Mouse (Mus musculus): Measurements from ENCODE around the gene Wdr60. TPM values are rescaled to one million over a fixed set of nuclear protein-coding genes. Genes with fewer than 3 reads are reported as not detected.
"Not testable (repeated sequence)": the region's sequence is repeated elsewhere in the genome, so short reads cannot be mapped to it uniquely, and the experiment has no call there.

Gene Wdr60
- 1 to 10 TPM; 5.4 to 5.6 TPM for total RNA-seq (2021)
- long read RNA-seq, experiment 1, partial matches to known transcripts, result 0 of 4 reads
- long read RNA-seq, experiment 1, other reads (novel, unspliced or antisense), result 1 of 4 reads
- long read RNA-seq, experiment 2, partial matches to known transcripts, result 0 of 8 reads
- long read RNA-seq, experiment 2, other reads (novel, unspliced or antisense), result 4 of 8 reads

DNA sequence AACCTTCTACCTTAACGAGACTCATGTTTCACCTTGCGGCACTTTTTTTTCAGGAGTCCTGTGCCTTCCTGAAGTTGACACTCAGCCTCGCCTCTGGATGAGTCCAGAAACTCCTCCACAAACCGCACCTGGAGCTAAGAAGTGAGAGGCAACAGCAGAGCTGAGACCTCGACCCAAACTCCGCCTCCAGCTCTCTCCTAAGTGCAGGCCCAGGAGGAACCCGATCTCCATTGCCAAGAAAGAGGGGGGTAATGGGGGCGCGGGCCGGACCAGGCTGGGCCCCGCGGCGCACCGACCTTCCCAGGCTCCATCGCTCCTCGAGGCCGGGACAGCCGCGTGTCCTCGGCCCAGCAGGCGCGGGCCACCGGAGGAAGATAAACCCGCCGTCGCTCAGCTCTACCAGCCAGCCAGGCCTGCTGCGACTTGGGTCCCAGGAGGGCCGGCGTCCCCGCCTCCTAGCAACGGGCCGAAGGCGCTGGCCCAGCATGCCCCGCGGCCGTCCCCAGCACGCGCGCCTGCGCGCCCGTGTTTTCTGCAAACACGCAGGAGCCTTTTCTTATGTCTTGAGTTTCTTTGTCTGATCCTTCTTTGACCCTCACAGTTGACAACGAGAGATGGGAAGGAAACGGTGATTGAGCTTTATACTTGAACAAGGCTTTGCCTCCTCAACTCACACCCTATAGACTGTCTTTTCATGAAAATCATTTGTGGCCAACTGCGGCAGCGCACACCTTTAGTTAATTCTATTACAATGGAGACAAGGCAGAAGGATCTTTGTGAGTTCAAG, at the start of gene Wdr60:
Gene Wdr60 (minus strand): TSS at position 468 of the 787 bp plus-strand sequence.
- intact Hi-C loops (cut with DNase I; ENCODE audit: low total_unique reads), result no loop called here
- peak; percentile 91 for DNase-seq

GRCm38 (mm10) chr12:116308612-116309011, 45.8 kb upstream of the Wdr60 start:
- DNase-seq, result no peak
- intact Hi-C loops (cut with DNase I; ENCODE audit: low total_unique reads), result no loop called here

GRCm38 (mm10) chr12:116307870-116308269, 45.0 kb upstream of the Wdr60 start:
- intact Hi-C loops (cut with DNase I; ENCODE audit: low total_unique reads), result no loop called here
- DNase-seq, result no peak

- intact Hi-C loops (cut with DNase I; ENCODE audit: low total_unique reads), result no loop called here
- peak; percentile 8 for DNase-seq
These were observed 43.2 kb upstream of the Wdr60 start for GRCm38 (mm10) chr12:116306042-116306441.

DNA sequence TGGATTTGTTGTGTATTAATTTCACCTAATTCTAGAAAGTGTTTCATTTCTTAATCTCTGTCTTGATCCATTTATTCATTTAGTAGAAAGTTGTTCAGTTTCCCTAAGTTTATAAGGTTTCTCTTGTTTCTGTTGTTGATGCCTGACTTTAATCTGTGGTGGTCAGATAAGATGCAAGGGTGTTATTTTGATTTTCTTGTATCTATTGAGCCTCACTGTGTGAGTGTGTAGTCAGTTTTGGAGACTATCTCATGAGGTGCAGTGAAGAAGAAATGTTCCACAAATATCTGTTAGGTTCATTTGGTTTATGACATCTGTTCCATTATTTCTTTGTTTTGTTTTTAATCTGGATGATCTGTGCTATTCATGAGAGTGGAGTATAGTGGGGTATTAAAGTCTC, 39.4 kb upstream of the Wdr60 start:
- DNase-seq, result no peak
- intact Hi-C loops (cut with DNase I; ENCODE audit: low total_unique reads), result no loop called here

- no peak for DNase-seq
- intact Hi-C loops (cut with DNase I; ENCODE audit: low total_unique reads), result no loop called here
These were observed 37.1 kb upstream of the Wdr60 start for GRCm38 (mm10) chr12:116299906-116300305.

DNA sequence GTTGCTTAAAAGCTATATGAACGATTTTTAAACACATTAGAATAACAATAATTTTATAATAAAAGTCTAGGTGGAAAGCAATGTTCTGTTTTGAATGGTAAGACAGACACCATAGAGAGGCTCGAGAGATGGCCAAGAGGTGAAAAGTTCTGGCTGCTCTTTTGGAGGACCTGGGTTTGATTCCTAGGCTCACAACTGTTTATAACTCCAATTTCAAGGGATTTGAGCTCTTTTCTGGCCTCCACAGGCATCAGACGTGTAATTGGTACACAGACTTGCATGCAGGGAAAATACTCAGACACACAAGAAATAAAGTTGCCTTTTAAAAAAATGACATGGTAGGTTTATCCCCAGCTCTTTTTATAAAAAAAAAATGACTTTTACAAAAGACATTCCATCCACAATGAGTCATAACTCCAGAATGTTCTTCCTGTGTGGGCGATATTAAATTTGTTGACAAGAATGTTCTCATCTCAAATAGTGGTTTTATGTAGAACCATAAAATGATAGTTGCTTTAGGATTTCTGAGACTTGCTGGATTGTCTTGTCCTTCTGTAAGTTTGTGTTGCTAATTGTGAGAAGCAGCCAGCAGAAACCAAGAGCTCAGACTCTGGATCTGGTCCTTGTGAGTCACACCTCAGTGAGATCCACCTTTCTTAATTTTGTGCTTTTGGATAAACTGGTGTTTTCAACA, 30.9 kb upstream of the Wdr60 start:
- intact Hi-C loops (cut with DNase I; ENCODE audit: low total_unique reads), result no loop called here
- no peak for DNase-seq

DNA sequence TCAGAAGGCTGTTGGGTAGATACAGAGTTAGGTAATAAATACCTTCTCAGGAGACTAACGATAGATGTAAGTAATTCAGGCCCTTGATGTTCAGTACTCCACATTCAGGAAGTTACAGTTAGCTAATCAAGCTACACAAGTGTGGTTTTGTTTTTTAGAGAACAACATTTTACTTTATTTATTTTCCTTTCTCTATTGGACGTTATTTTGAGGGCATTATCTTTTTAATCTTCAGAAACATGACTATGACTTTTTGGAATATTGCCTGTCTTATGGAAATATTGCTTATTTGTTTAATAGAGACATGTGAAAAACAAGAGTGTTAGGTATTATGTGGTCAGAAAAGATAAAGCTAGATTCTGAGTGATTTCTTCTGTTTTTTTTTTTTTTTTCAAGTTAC, 30.4 kb upstream of the Wdr60 start:
- no peak for DNase-seq
- intact Hi-C loops (cut with DNase I; ENCODE audit: low total_unique reads), result no loop called here

DNA sequence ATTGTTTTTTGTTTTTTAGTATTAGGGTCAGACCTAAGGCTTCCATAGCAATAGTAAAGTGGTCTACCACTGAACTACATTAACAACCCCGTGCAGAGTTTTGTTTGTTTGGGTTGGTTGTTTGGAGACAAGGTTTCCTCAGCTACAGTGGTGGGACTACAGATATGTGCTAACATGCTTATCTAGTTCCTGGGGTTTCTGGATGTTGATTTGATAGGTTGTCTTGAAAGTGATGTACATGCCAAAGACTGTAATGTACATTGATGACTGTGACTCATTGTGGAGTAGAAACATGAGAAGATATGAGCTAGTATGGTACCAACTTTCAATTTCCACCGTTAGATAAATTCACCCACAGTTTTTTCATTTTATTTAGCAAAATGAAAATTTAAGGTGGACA, 20.7 kb upstream of the Wdr60 start:
- no peak for DNase-seq
- intact Hi-C loops (cut with DNase I; ENCODE audit: low total_unique reads), result no loop called here

- no peak for DNase-seq
- intact Hi-C loops (cut with DNase I; ENCODE audit: low total_unique reads), result no loop called here
These were observed 20.0 kb upstream of the Wdr60 start for GRCm38 (mm10) chr12:116282856-116283255.

DNA sequence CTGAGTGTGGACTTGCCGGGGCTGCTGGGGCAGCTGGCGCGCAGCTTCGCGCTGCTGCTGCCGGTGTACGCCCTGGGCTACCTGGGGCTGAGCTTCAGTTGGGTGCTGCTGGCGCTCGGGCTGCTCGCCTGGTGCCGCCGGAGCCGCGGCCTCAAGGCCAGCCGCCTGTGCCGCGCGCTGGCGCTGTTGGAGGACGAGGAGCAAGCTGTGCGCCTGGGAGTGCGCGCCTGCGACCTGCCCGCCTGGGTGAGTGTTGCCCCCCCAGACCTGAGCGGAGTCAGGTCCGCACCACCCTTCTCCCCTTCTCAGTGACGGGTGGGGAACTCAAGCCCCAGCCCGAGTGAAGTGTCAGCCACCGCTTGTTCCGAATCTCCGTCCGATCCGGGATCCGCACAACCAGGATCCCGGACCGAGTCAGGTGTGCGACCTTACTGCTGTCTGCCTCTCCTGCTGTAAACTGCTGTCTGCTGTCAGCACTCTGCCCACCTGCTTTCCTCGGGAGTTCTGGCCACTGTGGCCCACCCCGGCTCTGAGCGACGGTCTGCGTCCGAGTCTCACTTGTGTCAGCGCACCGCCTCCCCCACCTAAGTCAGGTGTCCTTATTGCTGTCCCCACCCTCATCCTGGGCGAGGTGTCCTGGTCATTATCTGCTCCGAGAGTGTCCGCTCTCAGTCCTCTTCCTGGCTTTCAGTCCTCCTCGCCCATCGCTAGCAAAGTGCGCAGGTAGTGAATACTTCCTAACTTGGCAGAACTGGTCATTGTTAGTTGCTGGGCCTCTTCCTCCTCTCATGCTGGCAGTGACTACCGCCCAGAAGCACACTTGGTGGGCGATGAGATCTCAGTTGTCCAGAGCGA, 18.8 kb upstream of the Wdr60 start:
- intact Hi-C loops (cut with DNase I; ENCODE audit: low total_unique reads), result no loop called here
- peak; percentile 56 for DNase-seq

DNA sequence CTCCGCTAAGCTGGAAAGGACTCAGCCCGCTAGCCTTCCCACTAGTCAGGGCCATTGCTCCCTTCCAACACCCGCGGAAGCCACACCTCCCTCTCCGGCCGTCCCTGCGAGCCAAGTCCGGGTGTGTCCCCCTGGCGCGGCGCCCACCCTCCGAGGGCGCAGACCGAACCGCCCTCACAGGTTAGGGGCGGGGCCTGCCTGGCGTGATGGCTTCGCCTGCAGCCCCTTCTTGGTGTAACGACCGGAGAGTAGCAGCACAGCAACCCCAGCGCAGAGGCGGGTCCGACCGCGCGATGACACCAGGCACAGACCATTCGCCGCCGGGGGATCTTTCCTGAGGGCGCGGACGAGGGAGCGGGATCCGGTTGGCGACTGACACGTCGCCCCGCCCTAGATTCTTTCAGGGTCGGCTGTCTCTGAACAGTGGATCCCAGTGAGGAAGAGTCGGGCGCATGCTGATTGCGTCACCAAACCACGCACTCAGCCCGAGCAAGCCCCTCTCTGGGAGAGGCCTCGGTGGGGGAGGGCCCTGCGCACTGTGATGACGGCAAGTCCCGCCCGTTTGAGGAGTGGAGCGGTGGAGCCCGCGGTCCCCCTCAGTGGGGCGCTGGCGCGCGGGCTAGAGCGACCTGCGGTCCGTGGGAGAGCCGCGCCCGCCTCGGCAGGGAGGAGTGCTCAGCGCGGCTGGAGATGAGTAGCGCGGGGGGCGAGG, 18.0 kb upstream of the Wdr60 start, which contains the start of gene Esyt2:
Gene Esyt2 (plus strand): TSS at position 544 of the 712 bp plus-strand sequence.
- intact Hi-C loops (cut with DNase I; ENCODE audit: low total_unique reads), result no loop called here
- peak; percentile 100 for DNase-seq

- DNase-seq, result no peak
- intact Hi-C loops (cut with DNase I; ENCODE audit: low total_unique reads), result no loop called here
These were observed 17.4 kb upstream of the Wdr60 start for GRCm38 (mm10) chr12:116280149-116280652.

GRCm38 (mm10) chr12:116279181-116279580, 16.4 kb upstream of the Wdr60 start:
- intact Hi-C loops (cut with DNase I; ENCODE audit: low total_unique reads), result no loop called here
- DNase-seq, result no peak

DNA sequence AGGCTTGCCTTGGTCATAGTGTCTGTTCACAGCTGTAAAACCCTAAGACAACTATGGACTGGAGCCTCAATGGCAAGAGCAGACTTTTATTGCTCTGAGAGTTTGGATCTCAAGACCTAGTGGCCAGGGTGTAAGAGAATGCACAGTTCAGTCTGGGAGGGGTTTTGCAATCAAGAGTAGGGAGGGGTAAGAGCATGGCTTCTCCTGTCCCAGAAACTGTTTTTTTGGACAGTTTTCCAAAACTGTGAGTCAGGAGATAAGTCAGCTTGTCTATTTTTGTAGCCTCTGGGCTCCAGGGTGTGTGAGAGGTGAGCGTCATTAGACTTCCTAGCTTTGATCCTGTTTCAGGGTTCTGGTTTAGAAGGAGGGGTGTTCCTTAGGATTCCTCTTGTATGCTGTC, 15.7 kb upstream of the Wdr60 start:
- intact Hi-C loops (cut with DNase I; ENCODE audit: low total_unique reads), result no loop called here
- no peak for DNase-seq

- intact Hi-C loops (cut with DNase I; ENCODE audit: low total_unique reads), result no loop called here
- no peak for DNase-seq
These were observed 14.1 kb upstream of the Wdr60 start for GRCm38 (mm10) chr12:116276961-116277360.

DNA sequence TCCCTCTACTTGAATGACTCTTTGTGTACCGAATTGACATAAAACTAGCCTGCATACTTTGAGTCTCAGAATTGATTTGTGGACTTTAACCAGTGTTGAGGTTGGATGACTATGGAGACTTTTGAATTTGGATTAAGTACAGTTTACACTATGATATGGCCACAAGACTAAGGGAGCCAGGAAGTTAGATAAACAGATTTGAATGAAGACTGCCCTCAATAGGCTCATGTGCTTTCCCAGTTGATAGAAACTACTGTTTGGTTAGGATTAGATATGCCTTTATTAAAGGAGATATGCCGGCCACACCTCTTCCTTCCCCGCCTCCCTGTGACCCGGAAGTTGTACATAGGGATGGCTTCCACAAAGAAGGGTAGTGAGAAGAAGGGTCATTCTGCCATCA, 12.8 kb upstream of the Wdr60 start:
- intact Hi-C loops (cut with DNase I; ENCODE audit: low total_unique reads), result no loop called here
- no peak for DNase-seq

- intact Hi-C loops (cut with DNase I; ENCODE audit: low total_unique reads); DNase-seq: not testable (repeated sequence)
These were observed 12.3 kb upstream of the Wdr60 start, which contains the start of gene Gm11027 for GRCm38 (mm10) chr12:116275086-116275485. TSS of gene Gm11027 (plus strand) at chr12:116275386.

DNA sequence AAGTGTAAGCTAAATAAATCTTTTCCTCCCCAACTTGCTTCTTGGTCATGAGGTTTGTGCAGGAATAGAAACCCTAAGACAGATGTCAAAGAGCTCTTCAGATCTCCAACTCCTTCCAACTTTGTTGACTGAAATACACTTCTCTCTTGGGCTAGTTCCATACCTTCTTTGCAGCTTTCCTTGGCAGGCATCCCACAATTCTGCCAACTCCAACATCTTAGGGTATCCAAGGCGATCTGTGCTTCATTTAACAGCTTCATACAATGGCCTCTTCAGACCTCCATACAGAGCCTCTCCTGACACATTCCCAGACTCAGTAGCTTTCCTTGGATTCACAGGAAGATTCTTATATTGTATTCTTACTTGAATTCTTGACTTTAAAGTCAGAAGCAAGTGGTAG, 10.9 kb upstream of the Wdr60 start:
- DNase-seq, result no peak
- intact Hi-C loops (cut with DNase I; ENCODE audit: low total_unique reads), result no loop called here
